Mouse (Mus musculus): ENCODE measurements around the gene Cdc42se2.

DNA sequence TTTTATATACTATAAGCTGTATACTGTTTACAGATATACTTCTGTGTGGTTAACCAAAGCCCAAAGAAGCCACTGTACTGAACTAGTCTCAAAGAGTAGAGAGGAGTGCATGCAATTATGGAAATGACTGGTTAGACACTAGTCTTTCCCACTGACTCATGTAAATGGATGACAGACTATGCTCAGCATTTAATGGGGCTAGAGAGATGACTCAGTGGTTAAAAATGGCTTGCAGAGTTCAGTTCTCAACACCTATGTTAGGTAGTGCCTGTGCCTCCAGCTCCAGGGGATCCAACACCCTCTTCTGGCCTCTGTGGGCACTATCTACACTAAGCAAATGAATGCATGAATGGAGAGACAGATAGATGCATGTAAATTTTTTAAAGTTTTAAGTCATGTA, 38.6 kb downstream of the Cdc42se2 start:
- no peak for TF ChIP-seq EP300 (IDR thresholded peaks at IDR 0.05; ENCODE audit: low read length)
- TF ChIP-seq CTCF (conservative IDR thresholded peaks at IDR 0.05 in 1 of 2, IDR thresholded peaks at IDR 0.05 in 1 of 2; ENCODE audit: low read depth in 2 of 2, low read length in 2 of 2), result no peak
- TF ChIP-seq RCOR1 (conservative IDR thresholded peaks at IDR 0.05; ENCODE audit: low read depth, low read length), result no peak
- no peak for TF ChIP-seq ELF1 (IDR thresholded peaks at IDR 0.05; ENCODE audit: low read depth, low read length)
- TF ChIP-seq TBP (conservative IDR thresholded peaks at IDR 0.05; ENCODE audit: low read depth, low read length), result no peak
- TF ChIP-seq MXI1 (IDR thresholded peaks at IDR 0.05; ENCODE audit: low read depth, low read length), result no peak
- TF ChIP-seq ZKSCAN1 (IDR thresholded peaks at IDR 0.05; ENCODE audit: borderline replicate concordance, low read depth, low read length), result no peak
- TF ChIP-seq RAD21 (IDR thresholded peaks at IDR 0.05; ENCODE audit: low read depth, low read length), result peak; percentile 8
